ENCODE assay signal across 24 mouse cellular contexts in the genomic region with DNA sequence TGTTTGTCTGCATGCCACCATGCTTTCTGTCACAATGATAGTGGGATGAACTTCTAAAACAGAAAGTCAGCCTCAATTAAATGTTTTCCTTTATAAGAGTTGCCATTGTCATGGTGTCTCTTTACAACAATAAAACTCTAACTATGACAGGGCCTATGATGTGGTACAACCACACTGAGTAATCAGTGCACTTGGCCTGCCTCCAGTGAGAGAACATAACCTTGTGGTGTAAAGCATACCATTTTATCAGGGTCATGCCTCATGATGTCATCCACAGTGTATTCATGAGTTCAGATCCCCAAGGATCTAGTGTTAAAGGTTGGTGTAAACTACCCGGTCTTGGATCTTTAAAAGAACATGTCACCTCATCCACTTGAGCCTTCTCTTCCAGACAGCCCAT.
DNase-seq lines count a peak whose midpoint lies in the region; TF ChIP-seq lines count a peak whose summit lies in the region.
"Had no signal": no experiment of that assay in that cellular context is flagged by ENCODE, and none has a peak within 500 bp of the region (broad histone marks: within the 10 kb centered on the region; RNA-seq: fewer than 3 reads in every experiment).

No protein-coding gene starts in this region.

- no peaks in the 10 kb centered on the region for H3K27me3 ChIP-seq in C2C12 (ENCODE audit: control insufficient read depth, insufficient read depth, insufficient read length)
- H3K27me3 ChIP-seq: CH12.LX; embryonic facial prominence, embryonic 13.5 days; forebrain, embryonic 13.5 days; hindbrain, embryonic 12.5 days; hindbrain, embryonic 15.5 days had no signal

- peak; percentile 4 for DNase-seq in adrenal gland, postnatal 25 days
- DNase-seq in adrenal gland, adult 2 months, result no peak
- peak; percentile 10 for DNase-seq in 3T3-L1 (ENCODE audit: low read depth, low spot score)
- DNase-seq in layer of hippocampus, postnatal 36 days, result no peak
- no peak for DNase-seq in right cerebral cortex, postnatal 10 days (ENCODE audit: low spot score in 2 of 2)
- DNase-seq: cerebellum, adult 11-12 months; cerebellum, adult 8-10 months; cerebellum, postnatal 10 days; cerebellum, postnatal 36 days; embryo, embryonic 11 days; gastrocnemius, adult 2 months; gastrocnemius, postnatal 14 days; heart, adult 11 months; kidney, adult 11 months; kidney, adult 8-10 months had no signal

- no peaks in the 10 kb centered on the region for H3K79me3 ChIP-seq in C2C12 (ENCODE audit: low read depth)

- H3ac ChIP-seq in C2C12 (ENCODE audit: control insufficient read depth, insufficient read length, low read depth), result no peak overlapping the region

- H3K4me3 ChIP-seq in C2C12 (ENCODE audit: insufficient read depth, poor library complexity, severe bottlenecking), result no peak overlapping the region
- H3K4me3 ChIP-seq: embryonic facial prominence, embryonic 10.5 days; embryonic facial prominence, embryonic 13.5 days; erythroblast, embryonic 14.5 days; forebrain, embryonic 13.5 days; gastrocnemius, adult 2 months; hindbrain, embryonic 12.5 days; hindbrain, embryonic 15.5 days had no signal

- TF ChIP-seq CTCF in C2C12 (IDR thresholded peaks at IDR 0.05; ENCODE audit: control insufficient read depth, insufficient read depth, insufficient read length), result no peak

- no peaks in the 10 kb centered on the region for H3K79me2 ChIP-seq in C2C12 (ENCODE audit: control insufficient read depth, insufficient read depth)

- H3K36me3 ChIP-seq in C2C12 (ENCODE audit: control insufficient read depth, insufficient read depth), result no peaks in the 10 kb centered on the region
- H3K36me3 ChIP-seq: embryonic facial prominence, embryonic 10.5 days; embryonic facial prominence, embryonic 13.5 days; G1E; hindbrain, embryonic 12.5 days; hindbrain, embryonic 15.5 days had no signal

TF ChIP-seq in C2C12, 6 proteins besides CTCF, POLR2A, EP300 and RAD21:
- TF ChIP-seq FOSL1 (IDR thresholded peaks at IDR 0.05; ENCODE audit: insufficient read depth, low read length, poor library complexity, severe bottlenecking) (no peak), MYOD1 (IDR thresholded peaks at IDR 0.05; ENCODE audit: control insufficient read depth, insufficient read length, low read depth) (peak; percentile 8), MAX (IDR thresholded peaks at IDR 0.05) (no peak)

Comparison
In these comparisons a context has a peak if more than half of its experiments do, and no peak if none do; other contexts are left out.
1. DNase-seq: peak in adrenal gland, postnatal 25 days (single experiment) and 3T3-L1 (single experiment); none in adrenal gland, adult 2 months (single experiment), layer of hippocampus, postnatal 36 days (0 of 2) and right cerebral cortex, postnatal 10 days (0 of 2).